Mouse (Mus musculus): ENCODE results near the gene Alg10b.
"Not testable (repeated sequence)": the region's sequence is repeated elsewhere in the genome, so short reads cannot be mapped to it uniquely, and the experiment has no call there.

Alg10b gene

GRCm38 (mm10) chr15:90223969-90224750, at the start of gene Alg10b:
TSS of gene Alg10b (plus strand) at chr15:90224311.
- DNase-seq (ENCODE audit: low spot score in 2 of 2) = peak; percentile 59 to 86

- DNase-seq (ENCODE audit: low spot score in 2 of 2) = not testable (repeated sequence)
These were observed 41.0 kb upstream of the Alg10b start for GRCm38 (mm10) chr15:90183108-90183507.

- no peak for DNase-seq (ENCODE audit: low spot score in 2 of 2)
These were observed 40.6 kb upstream of the Alg10b start for GRCm38 (mm10) chr15:90183511-90183910.

- no peak for DNase-seq (ENCODE audit: low spot score in 2 of 2)
These were observed 39.4 kb upstream of the Alg10b start for GRCm38 (mm10) chr15:90184743-90185142.

GRCm38 (mm10) chr15:90189477-90189876, 34.6 kb upstream of the Alg10b start:
- DNase-seq (ENCODE audit: low spot score in 2 of 2) = no peak

GRCm38 (mm10) chr15:90213946-90214345, 10.2 kb upstream of the Alg10b start:
- no peak for DNase-seq (ENCODE audit: low spot score in 2 of 2)

- peak; percentile 21 to 71 for DNase-seq (ENCODE audit: low spot score in 2 of 2)
These were observed 9.2 kb upstream of the Alg10b start for GRCm38 (mm10) chr15:90214913-90215312.

GRCm38 (mm10) chr15:90225058-90225575, 1.0 kb downstream of the Alg10b start:
- peak; percentile 8 to 62 for DNase-seq (ENCODE audit: low spot score in 2 of 2)

GRCm38 (mm10) chr15:90237657-90238056, 13.5 kb downstream of the Alg10b start:
- DNase-seq (ENCODE audit: low spot score in 2 of 2) = no peak

GRCm38 (mm10) chr15:90244081-90244480, 20.0 kb downstream of the Alg10b start:
- DNase-seq (ENCODE audit: low spot score in 2 of 2) = no peak

GRCm38 (mm10) chr15:90249694-90250093, 25.6 kb downstream of the Alg10b start:
- DNase-seq (ENCODE audit: low spot score in 2 of 2) = no peak

- no peak for DNase-seq (ENCODE audit: low spot score in 2 of 2)
These were observed 58.8 kb downstream of the Alg10b start for GRCm38 (mm10) chr15:90282876-90283275.

Data from spleen, postnatal 10 days (tissue).